Mouse (Mus musculus): ENCODE data around the gene Cuzd1. TPM values are rescaled to one million over a fixed set of nuclear protein-coding genes. Genes with fewer than 3 reads are reported as not detected.

The Cuzd1 gene
- polyA plus RNA-seq, 1 experiment from 2014 or later: not detected

DNA sequence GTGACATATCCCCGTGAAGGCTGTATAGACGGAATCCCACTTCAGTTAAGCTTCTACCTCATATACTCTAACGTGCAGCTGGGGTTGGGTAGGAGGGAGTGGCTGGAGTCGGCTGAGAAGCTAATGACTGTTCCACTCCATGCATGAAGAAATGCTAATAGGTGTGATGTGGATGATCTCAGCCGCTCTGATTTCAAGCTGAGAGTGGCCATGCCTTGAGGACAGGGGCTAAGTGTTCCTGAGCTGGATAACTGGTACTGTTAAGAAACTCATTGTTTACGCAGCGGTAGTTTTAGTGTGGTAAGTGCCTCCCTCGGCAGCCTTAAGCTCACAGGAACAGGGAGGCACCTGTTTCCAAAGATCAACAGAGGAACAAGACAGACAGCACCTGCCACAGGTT is 18.8 kb downstream of the Cuzd1 start:
- WGBS: 79% methylated on average over 8 of the region's 8 CpGs
- DNase-seq (ENCODE audit: low spot score): no peak
- no peak overlapping the region for H3K27ac ChIP-seq (ENCODE audit: low read depth, low read length)
- no peak overlapping the region for H3K4me3 ChIP-seq (ENCODE audit: low read depth, low read length)
- H3K36me3 ChIP-seq (ENCODE audit: control insufficient read depth, insufficient read depth, low read length): no peaks in the 10 kb centered on the region
- H3K4me2 ChIP-seq: no peak overlapping the region
- no peak for ATAC-seq (replicated peaks; ENCODE audit: low FRiP score)
- H3K4me1 ChIP-seq (replicated peaks; ENCODE audit: control insufficient read depth, insufficient read depth, low read length): no peaks in the 10 kb centered on the region
- H3K9me3 ChIP-seq (ENCODE audit: control insufficient read depth, low read length): no peaks in the 10 kb centered on the region
- no peak overlapping the region for H3K9ac ChIP-seq (ENCODE audit: low read depth, low read length)
- H3K27me3 ChIP-seq (replicated peaks; ENCODE audit: control insufficient read depth, insufficient read depth, low read length): no peaks in the 10 kb centered on the region

- no peaks in the 10 kb centered on the region for H3K9me3 ChIP-seq (ENCODE audit: control insufficient read depth, low read length)
- H3K36me3 ChIP-seq (ENCODE audit: control insufficient read depth, insufficient read depth, low read length): no peaks in the 10 kb centered on the region
- H3K27ac ChIP-seq (ENCODE audit: low read depth, low read length): no peak overlapping the region
- no peaks in the 10 kb centered on the region for H3K27me3 ChIP-seq (replicated peaks; ENCODE audit: control insufficient read depth, insufficient read depth, low read length)
- DNase-seq (ENCODE audit: low spot score): no peak
- ATAC-seq (replicated peaks; ENCODE audit: low FRiP score): no peak
- H3K4me3 ChIP-seq (ENCODE audit: low read depth, low read length): no peak overlapping the region
- no peak overlapping the region for H3K9ac ChIP-seq (ENCODE audit: low read depth, low read length)
- no peaks in the 10 kb centered on the region for H3K4me1 ChIP-seq (replicated peaks; ENCODE audit: control insufficient read depth, insufficient read depth, low read length)
- WGBS: 72% methylated on average over 8 of the region's 8 CpGs
- H3K4me2 ChIP-seq: no peak overlapping the region
Measured at GRCm38 (mm10) chr7:131297151-131297550, 24.9 kb downstream of the Cuzd1 start.

- 63% methylated on average over 4 of the region's 4 CpGs for WGBS
- Histone ChIP-seq H3K27me3 (replicated peaks; ENCODE audit: control insufficient read depth, insufficient read depth, low read length) (no peaks in the 10 kb centered on the region), H3K27ac (ENCODE audit: low read depth, low read length) (no peak overlapping the region), H3K4me2 (no peak overlapping the region), H3K4me1 (replicated peaks; ENCODE audit: control insufficient read depth, insufficient read depth, low read length) (no peaks in the 10 kb centered on the region), H3K9me3 (ENCODE audit: control insufficient read depth, low read length) (no peaks in the 10 kb centered on the region), H3K4me3 (ENCODE audit: low read depth, low read length) (no peak overlapping the region), H3K9ac (ENCODE audit: low read depth, low read length) (no peak overlapping the region), H3K36me3 (ENCODE audit: control insufficient read depth, insufficient read depth, low read length) (no peaks in the 10 kb centered on the region)
- ATAC-seq (replicated peaks; ENCODE audit: low FRiP score) (no peak), DNase-seq (ENCODE audit: low spot score) (no peak)
Measured at GRCm38 (mm10) chr7:131265851-131266250, 56.2 kb downstream of the Cuzd1 start.

- H3K36me3 ChIP-seq (ENCODE audit: control insufficient read depth, insufficient read depth, low read length): no peaks in the 10 kb centered on the region
- DNase-seq (ENCODE audit: low spot score) (no peak), ATAC-seq (replicated peaks; ENCODE audit: low FRiP score) (no peak)
- H3K9ac ChIP-seq (ENCODE audit: low read depth, low read length): no peak overlapping the region
- H3K27ac ChIP-seq (ENCODE audit: low read depth, low read length): no peak overlapping the region
- H3K4me3 ChIP-seq (ENCODE audit: low read depth, low read length): no peak overlapping the region
- H3K27me3 ChIP-seq (replicated peaks; ENCODE audit: control insufficient read depth, insufficient read depth, low read length): no peaks in the 10 kb centered on the region
- no peaks in the 10 kb centered on the region for H3K9me3 ChIP-seq (ENCODE audit: control insufficient read depth, low read length)
- H3K4me2 ChIP-seq: no peak overlapping the region
- H3K4me1 ChIP-seq (replicated peaks; ENCODE audit: control insufficient read depth, insufficient read depth, low read length): no peaks in the 10 kb centered on the region
- WGBS: 82% methylated on average over 4 of the region's 4 CpGs
Measured at GRCm38 (mm10) chr7:131264251-131264650, 57.8 kb downstream of the Cuzd1 start.

DNA sequence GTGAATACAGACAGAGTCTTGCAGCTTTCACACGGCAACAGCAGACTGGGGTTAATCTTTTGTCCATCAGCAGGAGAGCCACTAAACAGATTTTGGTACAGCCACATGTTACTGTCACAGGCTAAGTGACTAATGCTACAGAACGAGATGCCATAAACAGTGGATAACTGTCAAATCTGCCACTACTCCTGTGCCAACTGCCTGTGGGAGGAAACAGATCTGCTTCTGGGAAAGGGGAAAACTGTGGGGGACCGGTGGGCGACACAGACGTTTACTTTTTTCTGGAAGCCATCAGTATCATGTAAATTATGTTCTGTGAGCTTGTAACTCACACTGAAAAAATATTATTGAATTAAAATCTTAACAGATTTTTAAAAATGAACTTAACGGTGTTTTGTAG is 61.1 kb downstream of the Cuzd1 start:
- H3K27ac ChIP-seq (ENCODE audit: low read depth, low read length): no peak overlapping the region

More for the DNA sequence above, 61.1 kb downstream of the Cuzd1 start:
- H3K4me2 ChIP-seq: no peak overlapping the region
- H3K9ac ChIP-seq (ENCODE audit: low read depth, low read length): no peak overlapping the region
- 75% methylated on average over 6 of the region's 6 CpGs for WGBS
- no peaks in the 10 kb centered on the region for H3K9me3 ChIP-seq (ENCODE audit: control insufficient read depth, low read length)
- DNase-seq (ENCODE audit: low spot score) (no peak), ATAC-seq (replicated peaks; ENCODE audit: low FRiP score) (no peak)
- H3K27me3 ChIP-seq (replicated peaks; ENCODE audit: control insufficient read depth, insufficient read depth, low read length): no peaks in the 10 kb centered on the region
- no peak overlapping the region for H3K4me3 ChIP-seq (ENCODE audit: low read depth, low read length)
- H3K4me1 ChIP-seq (replicated peaks; ENCODE audit: control insufficient read depth, insufficient read depth, low read length): no peaks in the 10 kb centered on the region
- H3K36me3 ChIP-seq (ENCODE audit: control insufficient read depth, insufficient read depth, low read length): no peaks in the 10 kb centered on the region

Other genes starting within 250 kb of the Cuzd1 start
- not detected in 2 replicates for gene 4933402N03Rik, start 176.0 kb downstream of the Cuzd1 start, polyA plus RNA-seq (2014; fragmentation: Nextera tagmentation; extraction: Ambion mirVana)
- not detected in 2 replicates for gene 5430419D17Rik, start 147.9 kb downstream of the Cuzd1 start, polyA plus RNA-seq (2014; fragmentation: Nextera tagmentation; extraction: Ambion mirVana)
- 0.38 TPM in 1 of 2 replicates, not detected in the other for gene Fam24b, start 7.2 kb upstream of the Cuzd1 start, polyA plus RNA-seq (2014; fragmentation: Nextera tagmentation; extraction: Ambion mirVana)
- not detected in 2 replicates for gene Fam24a, start 11.6 kb upstream of the Cuzd1 start, polyA plus RNA-seq (2014; fragmentation: Nextera tagmentation; extraction: Ambion mirVana)
- 19.2 and 27.1 TPM in 2 replicates for gene 2310057M21Rik, start 40.5 kb upstream of the Cuzd1 start, polyA plus RNA-seq (2014; fragmentation: Nextera tagmentation; extraction: Ambion mirVana)
- gene Pstk, start 48.8 kb upstream of the Cuzd1 start, polyA plus RNA-seq (2014; fragmentation: Nextera tagmentation; extraction: Ambion mirVana): 48.8 and 55.9 TPM in 2 replicates
- 20.6 and 21.1 TPM in 2 replicates for gene Ikzf5, start 88.2 kb upstream of the Cuzd1 start, polyA plus RNA-seq (2014; fragmentation: Nextera tagmentation; extraction: Ambion mirVana)
- 50.8 and 54.8 TPM in 2 replicates for gene Acadsb, start 88.3 kb upstream of the Cuzd1 start, polyA plus RNA-seq (2014; fragmentation: Nextera tagmentation; extraction: Ambion mirVana)
- gene Hmx3, start 220.6 kb upstream of the Cuzd1 start, polyA plus RNA-seq (2014; fragmentation: Nextera tagmentation; extraction: Ambion mirVana): not detected in 2 replicates
- not detected in 2 replicates for gene Hmx2, start 226.5 kb upstream of the Cuzd1 start, polyA plus RNA-seq (2014; fragmentation: Nextera tagmentation; extraction: Ambion mirVana)
- gene Bub3, start 237.9 kb upstream of the Cuzd1 start, polyA plus RNA-seq (2014; fragmentation: Nextera tagmentation; extraction: Ambion mirVana): 192 and 201 TPM in 2 replicates